ENCODE assay signal across 26 mouse cellular contexts in genomic region chr10:119814087-119814486, GRCm38 (mm10).
A peak's percentile ranks its signal among the peaks of the same experiment; 100 is the strongest.
DNase-seq lines count a peak whose midpoint lies in the region; ATAC-seq and TF ChIP-seq lines count a peak whose summit lies in the region.
"Had no signal": no experiment of that assay in that cellular context is flagged by ENCODE, and none has a peak within 500 bp of the region (broad histone marks: within the 10 kb centered on the region; RNA-seq: fewer than 3 reads in every experiment).

No protein-coding gene starts in this region.

- 63% methylated on average over 4 of the region's 4 CpGs for WGBS in liver, embryonic 14.5 days (ENCODE audit: insufficient replicate concordance)
- 65% methylated on average over 4 of the region's 4 CpGs for WGBS in liver, postnatal 0 days (ENCODE audit: insufficient replicate concordance)
- 70% methylated on average over 4 of the region's 4 CpGs for WGBS in stomach, postnatal 0 days

- peak; percentile 75 for ATAC-seq in frontal cortex, adult (ENCODE audit: low TSS enrichment)
- ATAC-seq in liver, embryonic 14.5 days (ENCODE audit: insufficient read depth): no peak
- ATAC-seq in liver, postnatal 0 days: no peak
- ATAC-seq in stomach, postnatal 0 days (ENCODE audit: low FRiP score, low TSS enrichment): no peak
- ATAC-seq: hindbrain, embryonic 16.5 days; intestine, embryonic 15.5 days had no signal

- no peaks in the 10 kb centered on the region for H3K27me3 ChIP-seq in liver, embryonic 14.5 days (ENCODE audit: control insufficient read depth, insufficient read depth, low read length)
- no peaks in the 10 kb centered on the region for H3K27me3 ChIP-seq in liver, postnatal 0 days (ENCODE audit: insufficient read depth, low read length)
- H3K27me3 ChIP-seq in stomach, postnatal 0 days (ENCODE audit: control insufficient read depth, insufficient read depth, low read length): no peaks in the 10 kb centered on the region
- H3K27me3 ChIP-seq: forebrain, embryonic 12.5 days; heart, embryonic 12.5 days; intestine, embryonic 15.5 days; limb, embryonic 12.5 days; neural tube, embryonic 13.5 days had no signal

- H3K27ac ChIP-seq in liver, embryonic 14.5 days: no peak overlapping the region
- no peak overlapping the region for H3K27ac ChIP-seq in liver, postnatal 0 days (ENCODE audit: low read depth)
- no peak overlapping the region for H3K27ac ChIP-seq in ES-E14 (ENCODE audit: insufficient read depth, low read depth, low read length, poor library complexity, severe bottlenecking)
- no peak overlapping the region for H3K27ac ChIP-seq in stomach, postnatal 0 days (replicated peaks)
- H3K27ac ChIP-seq: forebrain, embryonic 12.5 days; heart, adult 2 months; hindbrain, embryonic 10.5 days; intestine, embryonic 15.5 days; limb, embryonic 12.5 days; neural tube, embryonic 13.5 days had no signal

- no peaks in the 10 kb centered on the region for H3K4me1 ChIP-seq in liver, embryonic 14.5 days (replicated peaks; ENCODE audit: control insufficient read depth in 2 of 2, insufficient read depth in 2 of 2, low read length in 1 of 2)
- H3K4me1 ChIP-seq in liver, postnatal 0 days (ENCODE audit: insufficient read depth): no peaks in the 10 kb centered on the region
- H3K4me1 ChIP-seq in ES-E14 (ENCODE audit: control insufficient read depth in 2 of 2, insufficient read depth in 2 of 2, low read length in 2 of 2, poor library complexity in 1 of 2): no peaks in the 10 kb centered on the region
- no peaks in the 10 kb centered on the region for H3K4me1 ChIP-seq in stomach, postnatal 0 days (replicated peaks; ENCODE audit: control insufficient read depth, insufficient read depth)

- TF ChIP-seq CTCF in liver, embryonic 14.5 days (IDR thresholded peaks at IDR 0.05; ENCODE audit: low read depth): 0 out of 2 replicates have a peak, but pooled peaks have one; percentile 6
- no peak for TF ChIP-seq CTCF in liver, postnatal 0 days (IDR thresholded peaks at IDR 0.05; ENCODE audit: low read depth)
- TF ChIP-seq CTCF in stomach, postnatal 0 days (IDR thresholded peaks at IDR 0.05; ENCODE audit: low read depth): peak; percentile 18; the same call in 1 of the 2 replicates

- H3K9ac ChIP-seq in liver, embryonic 14.5 days (replicated peaks): no peak overlapping the region
- no peak overlapping the region for H3K9ac ChIP-seq in liver, postnatal 0 days (replicated peaks)
- H3K9ac ChIP-seq in ES-E14 (ENCODE audit: insufficient read depth, low read depth, low read length, poor library complexity, severe bottlenecking): no peak overlapping the region
- no peak overlapping the region for H3K9ac ChIP-seq in stomach, postnatal 0 days (ENCODE audit: low read length)
- H3K9ac ChIP-seq: forebrain, embryonic 12.5 days; heart, embryonic 12.5 days; intestine, embryonic 15.5 days; limb, embryonic 12.5 days; neural tube, embryonic 13.5 days had no signal

- H3K4me2 ChIP-seq in liver, embryonic 14.5 days (ENCODE audit: low read depth): no peak overlapping the region
- H3K4me2 ChIP-seq in liver, postnatal 0 days (ENCODE audit: low read depth, low read length): no peak overlapping the region
- no peak overlapping the region for H3K4me2 ChIP-seq in stomach, postnatal 0 days (replicated peaks; ENCODE audit: low read depth)
- H3K4me2 ChIP-seq: forebrain, embryonic 12.5 days; heart, embryonic 12.5 days; intestine, embryonic 15.5 days; limb, embryonic 12.5 days; midbrain, embryonic 11.5 days; neural tube, embryonic 13.5 days had no signal

- H3K4me3 ChIP-seq in liver, embryonic 14.5 days (ENCODE audit: insufficient read depth in 1 of 2, low read depth in 2 of 2, low read length in 2 of 2): no peak overlapping the region
- no peak overlapping the region for H3K4me3 ChIP-seq in liver, postnatal 0 days (ENCODE audit: low read depth, low read length)
- no peak overlapping the region for H3K4me3 ChIP-seq in ES-E14 (ENCODE audit: insufficient read depth in 1 of 2, low read depth in 1 of 2, low read length in 2 of 2, poor library complexity in 1 of 2, severe bottlenecking in 1 of 2)
- H3K4me3 ChIP-seq in stomach, postnatal 0 days (ENCODE audit: low read depth, low read length): no peak overlapping the region
- H3K4me3 ChIP-seq: erythroblast, embryonic 14.5 days; forebrain, embryonic 12.5 days; heart, adult 2 months; heart, embryonic 12.5 days; hindbrain, embryonic 10.5 days; intestine, embryonic 15.5 days; limb, embryonic 12.5 days; neural tube, embryonic 13.5 days had no signal

- DNase-seq in frontal cortex, postnatal 10 days (ENCODE audit: low spot score in 2 of 2): no peak
- DNase-seq in liver, embryonic 14.5 days (ENCODE audit: low read depth in 3 of 3, low spot score in 3 of 3): no peak
- DNase-seq in liver, postnatal 0 days: no peak
- DNase-seq in ES-E14 (ENCODE audit: low read depth, low spot score): peak; percentile 54
- no peak for DNase-seq in stomach, postnatal 0 days (ENCODE audit: low spot score)
- DNase-seq in cerebellum, postnatal 14 days: no peak
- DNase-seq in MN1 (ENCODE audit: low spot score): no peak
- DNase-seq: cerebellum, adult 11 months; cerebellum, adult 9-11 months; gastrocnemius, postnatal 36 days; heart, adult 2 months; kidney, adult 2 months; kidney, postnatal 36 days; layer of hippocampus, postnatal 36 days; lung, postnatal 36 days; thymus, postnatal 14 days had no signal

- TF ChIP-seq EP300 in liver, embryonic 14.5 days (IDR thresholded peaks at IDR 0.05; ENCODE audit: low read depth): no peak
- TF ChIP-seq EP300 in liver, postnatal 0 days (IDR thresholded peaks at IDR 0.05; ENCODE audit: low read depth): no peak
- no peak for TF ChIP-seq EP300 in stomach, postnatal 0 days (optimal IDR thresholded peaks at IDR 0.05)

- no peaks in the 10 kb centered on the region for H3K9me3 ChIP-seq in liver, embryonic 14.5 days (ENCODE audit: control insufficient read depth, low read length)
- no peaks in the 10 kb centered on the region for H3K9me3 ChIP-seq in liver, postnatal 0 days (ENCODE audit: low read length)
- no peaks in the 10 kb centered on the region for H3K9me3 ChIP-seq in ES-E14 (ENCODE audit: control insufficient read depth, insufficient read depth, low read depth, low read length)
- H3K9me3 ChIP-seq in stomach, postnatal 0 days (ENCODE audit: control insufficient read depth, low read length): no peaks in the 10 kb centered on the region
- H3K9me3 ChIP-seq: forebrain, embryonic 12.5 days; hindbrain, embryonic 10.5 days; intestine, embryonic 15.5 days; neural tube, embryonic 13.5 days had no signal

- H3K36me3 ChIP-seq in liver, embryonic 14.5 days (replicated peaks; ENCODE audit: control insufficient read depth, insufficient read depth, low read depth): no peaks in the 10 kb centered on the region
- no peaks in the 10 kb centered on the region for H3K36me3 ChIP-seq in liver, postnatal 0 days (replicated peaks; ENCODE audit: insufficient read depth, low read length)
- H3K36me3 ChIP-seq in ES-E14 (ENCODE audit: control insufficient read depth, insufficient read depth, low read length, poor library complexity, severe bottlenecking): no peaks in the 10 kb centered on the region
- H3K36me3 ChIP-seq in stomach, postnatal 0 days (ENCODE audit: control insufficient read depth, insufficient read depth, low read length): no peaks in the 10 kb centered on the region
- H3K36me3 ChIP-seq: forebrain, embryonic 12.5 days; heart, embryonic 12.5 days; hindbrain, embryonic 10.5 days; intestine, embryonic 15.5 days; limb, embryonic 12.5 days; neural tube, embryonic 13.5 days had no signal

- in situ Hi-C loops in ES-E14 (cut with MboI; ENCODE audit: low sequenced_read_pairs in 2 of 2, unreplicated experiment in 2 of 2): no loop called here

TF ChIP-seq in ES-E14, 5 proteins besides CTCF, POLR2A, EP300 and RAD21:
- peak; percentile 6; the same call in 1 of the 2 replicates for TF ChIP-seq ZC3H11A (IDR thresholded peaks at IDR 0.05; ENCODE audit: borderline replicate concordance, low read depth, low read length)
- no peak for TF ChIP-seq ZNF384 (IDR thresholded peaks at IDR 0.05; ENCODE audit: low read depth, low read length)
